Mouse (Mus musculus): ENCODE results near the gene Ccdc136.

DNA sequence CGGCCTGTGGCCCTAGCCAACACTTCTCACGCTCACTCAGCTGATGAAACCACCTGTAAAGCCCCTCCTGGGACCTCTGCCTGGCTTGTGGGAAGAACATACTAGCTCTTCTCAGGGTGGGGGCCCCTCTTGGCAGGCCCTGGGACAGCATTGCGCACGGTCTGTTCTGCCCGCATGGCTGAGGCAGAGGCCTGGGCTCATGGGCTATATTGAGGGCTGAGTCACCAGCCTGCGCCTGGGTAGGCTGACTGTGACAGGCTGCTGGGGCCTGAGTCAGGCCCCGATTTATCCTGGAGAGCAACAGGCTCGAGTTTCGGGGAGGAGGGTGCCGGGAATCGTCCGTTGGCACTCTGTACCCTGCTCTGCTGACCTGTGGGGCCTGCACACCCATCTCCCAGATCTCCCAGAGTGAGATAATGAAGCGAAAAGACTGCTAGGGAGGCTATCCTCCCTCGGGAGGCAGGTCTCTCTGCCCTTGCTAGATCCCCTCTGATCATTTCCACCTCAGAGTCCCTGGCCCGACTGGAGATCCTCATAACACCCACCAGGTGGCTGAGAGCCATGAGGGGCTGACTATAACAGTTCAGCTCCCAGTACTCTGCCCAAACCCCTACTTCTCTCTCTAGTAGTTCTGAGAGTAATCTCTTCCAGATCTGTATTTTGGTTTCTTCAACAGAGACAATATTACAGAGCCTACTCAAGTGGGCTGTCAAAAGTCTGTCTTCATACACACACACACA, 34.7 kb downstream of the Ccdc136 start:
- TF ChIP-seq TBP (IDR thresholded peaks at IDR 0.05; ENCODE audit: low read depth, low read length) (no peak), GATA1 (IDR thresholded peaks at IDR 0.05; ENCODE audit: low read depth, low read length) (no peak), MEF2A (IDR thresholded peaks at IDR 0.05; ENCODE audit: extremely low read depth, insufficient replicate concordance, low read depth, low read length, poor library complexity, severe bottlenecking) (no peak)
